Mouse (Mus musculus) liver, adult 2 months (tissue): ENCODE results near the gene Myh10.

ENCODE experiments used
- CTCF ChIP-seq: fragments of 200-500 bp; IDR thresholded peaks from 2 replicates; pipeline ENCODE4 v1.5.1; 2011; ENCODE audit warnings: low read depth, low read length, control low read depth
- POLR2A ChIP-seq: fragments of 200-500 bp; IDR thresholded peaks from 2 replicates; pipeline ENCODE4 v1.6.1; 2011; ENCODE audit warnings: low read length, control low read depth; ENCODE audit not compliant: insufficient read depth; ENCODE audit errors: extremely low read depth

GRCm38 (mm10) chr11:68852486-68852901, 161.1 kb downstream of the Myh10 start:
- TF ChIP-seq CTCF (no peak), POLR2A (no peak; the same call in 1 of the 2 replicates)
